Mouse (Mus musculus) intestine, postnatal 0 days (tissue): ENCODE measurements around the gene M6pr. TPM values are rescaled to one million over a fixed set of nuclear protein-coding genes. Genes with fewer than 3 reads are reported as not detected.

Source experiments
- ATAC-seq: fragments of 200-750 bp; cut with Nextera tagmentation; 2 replicates; pipeline ENCODE4 v1.8.0; 2017; ENCODE audit warnings: mild to moderate bottlenecking, moderate TSS enrichment, moderate library complexity
- H3K27ac ChIP-seq: fragments of 300-500 bp; sonication (generic); 2 replicates; pipeline ENCODE4 v1.5.1; 2014; ENCODE audit warnings: mild to moderate bottlenecking, low read depth, low read length, moderate library complexity
- H3K27me3 ChIP-seq: fragments of 300-500 bp; sonication (generic); replicated peaks from 2 replicates; pipeline ENCODE4 v1.6.1; 2014; ENCODE audit warnings: low read length, mixed read lengths; ENCODE audit not compliant: control insufficient read depth, insufficient read depth
- H3K36me3 ChIP-seq: fragments of 300-500 bp; sonication (generic); 2 replicates; pipeline ENCODE4 v1.6.1; 2014; ENCODE audit warnings: mild to moderate bottlenecking, moderate library complexity; ENCODE audit not compliant: control insufficient read depth, insufficient read depth
- H3K4me1 ChIP-seq: fragments of 300-500 bp; sonication (generic); replicated peaks from 2 replicates; pipeline ENCODE4 v1.6.1; 2014; ENCODE audit warnings: antibody characterized with exemption, low read length, mixed read lengths; ENCODE audit not compliant: control insufficient read depth, insufficient read depth
- H3K4me2 ChIP-seq: fragments of 300-500 bp; sonication (generic); replicated peaks from 2 replicates; pipeline ENCODE4 v1.6.1; 2014; ENCODE audit warnings: low read depth, mild to moderate bottlenecking, moderate library complexity
- H3K4me3 ChIP-seq: fragments of 300-500 bp; sonication (generic); 2 replicates; pipeline ENCODE4 v1.5.1; 2014; ENCODE audit warnings: low read depth, low read length
- H3K9ac ChIP-seq: fragments of 300-500 bp; sonication (generic); 2 replicates; pipeline ENCODE4 v1.6.1; 2014; ENCODE audit warnings: mild to moderate bottlenecking, low read depth, low read length
- H3K9me3 ChIP-seq: fragments of 300-500 bp; sonication (generic); 2 replicates; pipeline ENCODE4 v1.6.1; 2016; ENCODE audit warnings: mixed run types; ENCODE audit not compliant: control insufficient read depth
- CTCF ChIP-seq: sonication (generic); IDR thresholded peaks from 2 replicates; pipeline ENCODE4 v1.5.1; 2016; ENCODE audit warnings: low read depth, mild to moderate bottlenecking, control low read depth, antibody characterized with exemption, moderate library complexity
- WGBS: fragments of 180-500 bp; shearing (Covaris S2); extraction: QIAGEN DNeasy Blood & Tissue Kit; methylation state at CpG from one replicate; pipeline ENCODE4 v1.1.7; 2014; 5-methylcytosine and 5-hydroxymethylcytosine counted together
- polyA plus RNA-seq: library from polyadenylated mRNA; unstranded; fragments of >200 nt; fragmentation: Nextera tagmentation; extraction: Ambion mirVana; gene quantifications from 2 replicates; pipeline ENCODE4 v1.2.1, GENCODE M21; 2015

Gene M6pr
- polyA plus RNA-seq, 1 experiment from 2014 or later, result 92.2 TPM

GRCm38 (mm10) chr6:122276565-122276964 lies 32.0 kb upstream of the M6pr start:
- TF ChIP-seq CTCF, result no peak
- Histone ChIP-seq H3K27me3 (no peaks in the 10 kb centered on the region), H3K27ac (no peak overlapping the region), H3K4me2 (no peak overlapping the region), H3K36me3 (no peaks in the 10 kb centered on the region), H3K4me3 (no peak overlapping the region), H3K4me1 (no peaks in the 10 kb centered on the region), H3K9ac (no peak overlapping the region), H3K9me3 (no peaks in the 10 kb centered on the region)
- ATAC-seq, result no peak
- WGBS, result 82% methylated on average over 7 of the region's 7 CpGs

- whole genome bisulfite sequencing, result 76% methylated on average over 6 of the region's 6 CpGs
- TF ChIP-seq CTCF, result no peak
- H3K27me3 ChIP-seq, result no peaks in the 10 kb centered on the region; the same call in 1 of the 2 replicates
- no peak within 1 kb of the TSS for H3K4me2 ChIP-seq
- no peaks in the 10 kb centered on the region for H3K4me1 ChIP-seq
- no peak within 1 kb of the TSS for H3K9ac ChIP-seq
- H3K27ac ChIP-seq, result no peak within 1 kb of the TSS
- H3K4me3 ChIP-seq, result no peak within 1 kb of the TSS
- no peaks in the 10 kb centered on the region for H3K36me3 ChIP-seq
- ATAC-seq, result no peak
- H3K9me3 ChIP-seq, result no peaks in the 10 kb centered on the region
Measured at GRCm38 (mm10) chr6:122282782-122283181, 25.7 kb upstream of the M6pr start, which contains the start of gene Klrg1. Gene Klrg1 (minus strand): TSS chr6:122282882.

DNA sequence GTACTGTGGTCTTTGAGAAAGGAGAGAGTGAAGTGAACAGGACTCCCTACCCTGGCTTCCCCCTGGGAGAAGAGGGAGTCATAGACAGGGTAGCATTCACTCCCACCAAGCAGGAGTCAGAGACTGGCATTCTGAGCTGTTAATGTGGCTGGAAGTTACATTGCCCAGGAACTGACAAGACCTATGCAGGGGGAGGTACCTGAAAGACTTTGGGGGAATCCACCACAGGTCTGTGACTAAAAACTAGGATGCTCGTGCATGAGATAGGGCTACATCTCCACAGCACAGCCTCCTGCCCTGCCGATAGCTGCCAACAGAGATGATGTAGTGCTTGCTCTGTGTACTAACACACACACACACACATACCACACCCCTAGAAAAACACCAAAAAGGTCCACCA lies 25.1 kb upstream of the M6pr start:
- Histone ChIP-seq H3K9ac (no peak overlapping the region), H3K4me2 (no peak overlapping the region), H3K27ac (no peak overlapping the region), H3K4me3 (no peak overlapping the region), H3K27me3 (no peaks in the 10 kb centered on the region; the same call in 1 of the 2 replicates), H3K4me1 (no peaks in the 10 kb centered on the region), H3K36me3 (no peaks in the 10 kb centered on the region), H3K9me3 (no peaks in the 10 kb centered on the region)
- no peak for TF ChIP-seq CTCF
- ATAC-seq, result no peak
- WGBS, result 81% methylated on average over 2 of the region's 2 CpGs

DNA sequence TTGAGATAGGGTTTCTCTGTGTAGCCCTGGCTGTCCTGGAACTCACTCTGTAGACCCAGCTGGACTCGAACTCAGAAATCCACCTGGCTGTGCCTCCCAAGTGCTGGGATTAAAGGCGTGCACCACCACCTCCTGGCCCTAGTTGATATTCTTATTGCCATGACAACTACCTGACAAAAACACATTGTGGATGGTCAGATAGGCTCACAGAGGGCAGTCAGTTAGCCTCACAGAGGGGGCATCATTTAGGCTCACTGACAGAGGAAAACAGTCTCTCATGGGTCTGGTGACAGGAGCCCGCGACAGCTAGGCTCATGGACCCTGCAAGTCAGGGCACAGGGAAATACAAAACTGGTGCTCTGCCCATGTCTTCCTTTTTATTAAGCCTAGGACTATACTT lies 24.2 kb upstream of the M6pr start:
- H3K9me3 ChIP-seq, result no peaks in the 10 kb centered on the region
- no peaks in the 10 kb centered on the region; the same call in 1 of the 2 replicates for H3K27me3 ChIP-seq
- no peak overlapping the region for H3K9ac ChIP-seq
- H3K27ac ChIP-seq, result no peak overlapping the region
- H3K36me3 ChIP-seq, result no peaks in the 10 kb centered on the region
- no peaks in the 10 kb centered on the region for H3K4me1 ChIP-seq
- no peak overlapping the region for H3K4me2 ChIP-seq
- no peak overlapping the region for H3K4me3 ChIP-seq
- TF ChIP-seq CTCF, result no peak
- 81% methylated on average over 4 of the region's 4 CpGs for WGBS
- ATAC-seq, result no peak

DNA sequence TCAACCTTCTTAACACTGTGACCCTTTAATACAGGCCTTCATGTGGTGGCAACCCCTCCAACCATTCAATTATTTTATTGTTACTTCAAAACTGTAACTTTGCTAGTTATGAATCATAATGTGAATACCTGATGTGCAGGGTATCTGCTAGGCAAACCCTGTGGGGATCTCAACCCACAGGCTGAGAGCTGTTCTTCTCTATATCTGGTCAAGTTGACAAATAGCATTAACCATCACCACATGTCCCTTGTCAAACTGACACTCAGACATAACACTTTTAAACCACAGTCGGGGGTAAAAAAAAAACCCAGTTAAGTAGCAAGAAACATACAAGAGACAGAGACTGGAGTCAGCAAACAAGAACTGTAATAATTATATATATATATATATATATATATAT lies 23.7 kb upstream of the M6pr start:
- Histone ChIP-seq H3K27ac (no peak overlapping the region), H3K9me3 (no peaks in the 10 kb centered on the region), H3K36me3 (no peaks in the 10 kb centered on the region), H3K4me1 (no peaks in the 10 kb centered on the region), H3K4me3 (no peak overlapping the region), H3K27me3 (no peaks in the 10 kb centered on the region; the same call in 1 of the 2 replicates), H3K4me2 (no peak overlapping the region), H3K9ac (no peak overlapping the region)
- no peak for TF ChIP-seq CTCF
- WGBS, result 67% methylated on average over 1 of the region's 1 CpGs
- ATAC-seq, result no peak

DNA sequence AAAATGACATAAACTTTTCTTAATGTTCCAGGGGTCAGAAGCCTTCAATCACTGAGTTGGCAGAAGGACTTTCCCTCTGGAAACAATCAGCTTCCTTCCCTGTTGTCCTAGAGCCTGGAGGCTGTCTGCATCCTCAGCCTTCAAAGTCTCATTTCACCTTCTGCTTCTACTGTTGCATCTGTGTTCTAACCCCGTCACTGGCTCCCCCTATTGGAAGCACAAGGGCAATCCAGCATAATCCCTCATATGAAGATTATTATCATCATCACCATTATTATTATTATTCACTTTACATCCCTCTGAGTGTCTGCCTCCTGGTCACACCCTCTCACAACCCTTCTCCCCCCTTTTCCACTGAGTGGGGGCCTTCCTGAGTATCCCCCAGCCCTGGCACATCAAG lies 20.3 kb upstream of the M6pr start:
- ATAC-seq, result no peak
- peak; percentile 43 for TF ChIP-seq CTCF
- no peak overlapping the region for H3K4me2 ChIP-seq
- H3K27me3 ChIP-seq, result no peaks in the 10 kb centered on the region
- H3K4me3 ChIP-seq, result no peak overlapping the region
- H3K27ac ChIP-seq, result no peak overlapping the region
- no peaks in the 10 kb centered on the region for H3K36me3 ChIP-seq
- H3K4me1 ChIP-seq, result no peaks in the 10 kb centered on the region
- H3K9ac ChIP-seq, result no peak overlapping the region
- 44% methylated on average over 1 of the region's 1 CpGs for WGBS
- no peaks in the 10 kb centered on the region for H3K9me3 ChIP-seq

DNA sequence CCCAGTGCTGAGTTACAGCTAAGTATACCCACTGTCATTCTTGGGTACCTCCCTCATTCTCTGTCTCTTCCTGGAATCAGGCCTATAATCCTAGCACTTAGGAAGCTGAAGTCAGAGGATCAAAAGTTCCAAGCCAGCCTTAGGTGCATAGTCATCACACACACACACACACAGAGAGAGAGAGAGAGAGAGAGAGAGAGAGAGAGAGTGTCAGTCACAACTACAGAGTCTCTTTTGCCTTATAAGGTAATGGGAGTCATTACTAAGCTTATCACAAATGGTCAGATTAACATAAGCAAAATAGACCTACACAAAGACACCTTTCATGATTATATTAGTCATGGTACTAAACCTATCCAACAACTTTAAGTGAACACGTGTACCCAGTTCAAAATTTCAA lies 19.2 kb upstream of the M6pr start:
- 60% methylated on average over 1 of the region's 1 CpGs for WGBS
- Histone ChIP-seq H3K9me3 (no peaks in the 10 kb centered on the region), H3K27ac (no peak overlapping the region), H3K4me1 (no peaks in the 10 kb centered on the region), H3K27me3 (no peaks in the 10 kb centered on the region), H3K36me3 (no peaks in the 10 kb centered on the region), H3K4me3 (no peak overlapping the region), H3K9ac (no peak overlapping the region), H3K4me2 (no peak overlapping the region)
- TF ChIP-seq CTCF, result no peak
- ATAC-seq, result no peak
